Mouse (Mus musculus) liver, postnatal 0 days (tissue): ENCODE measurements around the gene 4930470P17Rik. TPM values are rescaled to one million over a fixed set of nuclear protein-coding genes. Genes with fewer than 3 reads are reported as not detected.

Experiments used
- ATAC-seq: fragments of 200-750 bp; cut with Nextera tagmentation; 2 replicates; pipeline ENCODE4 v1.8.0; 2017; ENCODE audit warnings: mild to moderate bottlenecking, moderate library complexity
- DNase-seq: peaks from one replicate; pipeline ENCODE4 v3.0.0-alpha.2; 2016
- H3K27ac ChIP-seq: fragments of 300-500 bp; sonication (generic); 2 replicates; pipeline ENCODE4 v1.5.1; 2014; ENCODE audit warnings: antibody characterized with exemption, moderate library complexity, mild to moderate bottlenecking, low read depth
- H3K27me3 ChIP-seq: fragments of 300-500 bp; sonication (generic); 2 replicates; pipeline ENCODE4 v1.6.1; 2014; ENCODE audit warnings: low read length, control low read depth, mixed read lengths; ENCODE audit not compliant: insufficient read depth
- H3K36me3 ChIP-seq: fragments of 300-500 bp; sonication (generic); replicated peaks from 2 replicates; pipeline ENCODE4 v1.6.1; 2014; ENCODE audit warnings: mild to moderate bottlenecking, control low read depth, low read length, moderate library complexity, mixed read lengths; ENCODE audit not compliant: insufficient read depth
- H3K4me1 ChIP-seq: fragments of 300-500 bp; sonication (generic); 2 replicates; pipeline ENCODE4 v1.6.1; 2014; ENCODE audit warnings: antibody characterized with exemption, mild to moderate bottlenecking, control low read depth; ENCODE audit not compliant: insufficient read depth
- H3K4me2 ChIP-seq: fragments of 300-500 bp; sonication (generic); 2 replicates; pipeline ENCODE4 v1.6.1; 2014; ENCODE audit warnings: low read depth, mild to moderate bottlenecking, low read length, moderate library complexity, mixed read lengths
- H3K4me3 ChIP-seq: fragments of 300-500 bp; sonication (generic); 2 replicates; pipeline ENCODE4 v1.5.1; 2014; ENCODE audit warnings: low read depth, low read length
- H3K9ac ChIP-seq: fragments of 300-500 bp; sonication (generic); replicated peaks from 2 replicates; pipeline ENCODE4 v1.6.1; 2014; ENCODE audit warnings: mild to moderate bottlenecking, moderate library complexity
- H3K9me3 ChIP-seq: fragments of 300-500 bp; sonication (generic); 2 replicates; pipeline ENCODE4 v1.6.1; 2016; ENCODE audit warnings: mild to moderate bottlenecking, control low read depth, low read length, mixed read lengths
- CTCF ChIP-seq: sonication (generic); IDR thresholded peaks from 2 replicates; pipeline ENCODE4 v1.5.1; 2016; ENCODE audit warnings: antibody characterized with exemption, low read depth
- EP300 ChIP-seq: IDR thresholded peaks from 2 replicates; pipeline ENCODE4 v1.6.1; 2016; ENCODE audit warnings: antibody characterized with exemption, low read depth, mild to moderate bottlenecking
- WGBS: fragments of 180-500 bp; shearing (Covaris S2); extraction: QIAGEN DNeasy Blood & Tissue Kit; methylation state at CpG from one replicate; pipeline ENCODE4 v1.1.7; 2014; ENCODE audit not compliant: insufficient replicate concordance; 5-methylcytosine and 5-hydroxymethylcytosine counted together
- polyA plus RNA-seq: library from polyadenylated mRNA; unstranded; fragments of >200 nt; fragmentation: Nextera tagmentation; extraction: Ambion mirVana; gene quantifications from 2 replicates; pipeline ENCODE4 v1.2.1, GENCODE M21; 2015

Gene 4930470P17Rik
- polyA plus RNA-seq, 1 experiment from 2014 or later, result not detected

GRCm38 (mm10) chr2:170534116-170534802, 67.6 kb downstream of the 4930470P17Rik start:
- TF ChIP-seq CTCF, result no peak
- TF ChIP-seq EP300, result no peak
- ATAC-seq (no peak), DNase-seq (no peak)
- H3K27ac ChIP-seq, result no peak overlapping the region
- no peaks in the 10 kb centered on the region for H3K4me1 ChIP-seq
- no peaks in the 10 kb centered on the region for H3K9me3 ChIP-seq
- no peak overlapping the region for H3K4me3 ChIP-seq
- H3K9ac ChIP-seq, result no peak overlapping the region
- no peak overlapping the region for H3K4me2 ChIP-seq
- H3K27me3 ChIP-seq, result no peaks in the 10 kb centered on the region
- 36% methylated on average over 9 of the region's 12 CpGs for WGBS
- H3K36me3 ChIP-seq, result no peaks in the 10 kb centered on the region

DNA sequence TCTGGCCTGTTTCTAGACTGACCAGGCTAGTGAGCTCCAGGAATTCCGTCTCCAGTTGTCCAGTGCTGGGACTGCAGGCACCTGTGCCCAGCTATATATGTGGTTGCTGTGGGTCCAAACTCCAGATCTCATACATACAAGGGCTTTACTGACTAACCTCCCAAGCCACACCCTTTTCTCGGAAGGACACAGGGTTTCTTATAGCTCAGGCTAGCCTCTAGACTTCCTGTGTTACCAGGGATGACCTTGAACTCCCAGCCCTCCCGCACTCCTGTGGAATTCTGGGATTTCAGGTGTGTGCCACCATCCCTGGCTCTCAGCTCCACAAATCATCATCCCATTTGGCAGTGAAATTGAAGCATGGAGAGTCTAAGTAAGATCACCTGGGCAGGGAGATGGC, 71.6 kb downstream of the 4930470P17Rik start:
- no peak overlapping the region for H3K4me3 ChIP-seq
- H3K27me3 ChIP-seq, result no peaks in the 10 kb centered on the region
- H3K9ac ChIP-seq, result no peak overlapping the region
- WGBS, result 84% methylated on average over 3 of the region's 3 CpGs
- no peaks in the 10 kb centered on the region for H3K36me3 ChIP-seq
- ATAC-seq (no peak), DNase-seq (no peak)
- TF ChIP-seq EP300 (no peak), CTCF (no peak)
- no peak overlapping the region for H3K4me2 ChIP-seq
- H3K27ac ChIP-seq, result no peak overlapping the region
- no peaks in the 10 kb centered on the region for H3K4me1 ChIP-seq
- H3K9me3 ChIP-seq, result no peaks in the 10 kb centered on the region

GRCm38 (mm10) chr2:170529766-170530165, 72.1 kb downstream of the 4930470P17Rik start:
- 80% methylated on average over 7 of the region's 7 CpGs for WGBS

More at GRCm38 (mm10) chr2:170529766-170530165, 72.1 kb downstream of the 4930470P17Rik start:
- ATAC-seq (no peak), DNase-seq (no peak)
- TF ChIP-seq EP300, result no peak
- no peak for TF ChIP-seq CTCF
- H3K36me3 ChIP-seq, result no peaks in the 10 kb centered on the region
- H3K4me3 ChIP-seq, result no peak overlapping the region
- no peak overlapping the region for H3K4me2 ChIP-seq
- no peaks in the 10 kb centered on the region for H3K4me1 ChIP-seq
- H3K9me3 ChIP-seq, result no peaks in the 10 kb centered on the region
- H3K27me3 ChIP-seq, result no peaks in the 10 kb centered on the region
- no peak overlapping the region for H3K27ac ChIP-seq
- no peak overlapping the region for H3K9ac ChIP-seq

Other genes with a start within 250 kb of the 4930470P17Rik start
- gene Bcas1, start 174.2 kb downstream of the 4930470P17Rik start, polyA plus RNA-seq, result 0.48 and 1.5 TPM in 2 replicates
- gene Pfdn4, start 105.6 kb downstream of the 4930470P17Rik start, polyA plus RNA-seq, result 29.8 and 33.9 TPM in 2 replicates
- not detected in 2 replicates for gene Cyp24a1, start 104.9 kb downstream of the 4930470P17Rik start, polyA plus RNA-seq
- 0.21 and 0.34 TPM in 2 replicates for gene Dok5, start 129.8 kb upstream of the 4930470P17Rik start, polyA plus RNA-seq